Mouse (Mus musculus) limb, embryonic 13.5 days (tissue): ENCODE measurements at regions not wholly inside any gene's neighbourhood (a gene's known extent, or its start where the extent isn't known, plus 50 kb on each side); places are given as distances from the start of the nearest gene placed in this dataset.

Experiments used
- ATAC-seq: fragments of 200-750 bp; cut with Nextera tagmentation; 2 replicates; pipeline ENCODE4 v1.8.0; 2017; ENCODE audit warnings: low read depth, moderate number of reproducible peaks, moderate TSS enrichment; ENCODE audit not compliant: low FRiP score
- H3K27ac ChIP-seq: fragments of 300-500 bp; sonication (generic); 2 replicates; pipeline ENCODE4 v1.5.1; 2015; ENCODE audit warnings: inconsistent platforms, mild to moderate bottlenecking, moderate library complexity
- H3K27me3 ChIP-seq: fragments of 300-500 bp; sonication (generic); 2 replicates; pipeline ENCODE4 v1.6.1; 2015; ENCODE audit warnings: mild to moderate bottlenecking, inconsistent platforms
- H3K36me3 ChIP-seq: fragments of 300-500 bp; sonication (generic); 2 replicates; pipeline ENCODE4 v1.6.1; 2015; ENCODE audit warnings: inconsistent platforms, mild to moderate bottlenecking, moderate library complexity
- H3K4me1 ChIP-seq: fragments of 300-500 bp; sonication (generic); 2 replicates; pipeline ENCODE4 v1.6.1; 2015; ENCODE audit warnings: inconsistent platforms
- H3K4me2 ChIP-seq: fragments of 300-500 bp; sonication (generic); replicated peaks from 2 replicates; pipeline ENCODE4 v1.6.1; 2015; ENCODE audit warnings: inconsistent platforms, mild to moderate bottlenecking, moderate library complexity
- H3K4me3 ChIP-seq: fragments of 300-500 bp; sonication (generic); 2 replicates; pipeline ENCODE4 v1.5.1; 2015; ENCODE audit warnings: moderate library complexity, mild to moderate bottlenecking, inconsistent platforms
- H3K9ac ChIP-seq: fragments of 300-500 bp; sonication (generic); 2 replicates; pipeline ENCODE4 v1.6.1; 2015; ENCODE audit warnings: mild to moderate bottlenecking, inconsistent platforms
- H3K9me3 ChIP-seq: fragments of 300-500 bp; sonication (generic); 2 replicates; pipeline ENCODE4 v1.6.1; 2016; ENCODE audit warnings: inconsistent platforms
- WGBS: fragments of 180-500 bp; shearing (Covaris S2); methylation state at CpG from one replicate; pipeline ENCODE4 v1.1.7; 2015; 5-methylcytosine and 5-hydroxymethylcytosine counted together

DNA sequence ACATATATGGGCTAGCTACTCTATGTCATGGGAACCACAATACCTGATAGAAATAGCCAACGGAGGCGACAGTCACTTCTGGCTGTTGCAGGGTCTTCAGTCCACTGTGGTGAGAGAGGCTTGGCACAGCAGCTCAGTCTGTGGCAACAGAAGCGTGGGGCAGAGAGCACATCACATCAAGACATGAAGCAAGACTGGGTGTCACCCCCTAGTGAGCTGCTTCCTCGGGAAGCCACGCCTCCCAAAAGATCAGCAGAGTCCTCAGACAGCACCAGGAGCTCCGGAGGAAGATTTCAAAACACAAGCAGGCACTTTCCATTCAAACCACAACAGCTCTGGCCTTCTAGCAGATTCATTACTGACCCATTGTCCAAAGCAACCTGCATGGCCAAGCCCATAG lies 131.2 kb upstream of the Csf3r start:
- WGBS, result 79% methylated on average over 6 of the region's 6 CpGs
- peaks cover 7% of the 10 kb centered on the region; the same call in 1 of the 2 replicates for H3K27me3 ChIP-seq

DNA sequence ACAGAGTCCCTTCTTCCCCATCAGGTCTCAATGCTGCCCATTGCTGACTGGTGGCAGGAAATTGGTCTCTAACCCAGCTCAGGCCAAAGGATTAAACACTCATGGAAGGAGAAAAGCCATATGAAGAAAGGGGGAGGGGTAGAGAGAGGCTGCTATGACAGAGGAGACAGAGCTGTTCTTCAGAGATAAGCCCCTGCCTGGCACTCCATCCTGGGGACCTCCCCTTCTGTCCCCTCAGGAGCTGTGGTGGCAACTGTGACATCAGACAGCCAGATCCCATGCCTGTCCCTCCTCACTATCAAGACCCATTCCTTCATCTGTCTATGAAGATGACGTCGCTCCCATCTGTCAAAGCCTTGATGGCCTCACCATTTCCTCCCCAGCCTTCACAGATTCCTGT lies 126.6 kb upstream of the Csf3r start:
- H3K9me3 ChIP-seq, result no peaks in the 10 kb centered on the region
- H3K27ac ChIP-seq, result no peak overlapping the region
- H3K27me3 ChIP-seq, result peaks cover 24% of the 10 kb centered on the region
- H3K4me2 ChIP-seq, result no peak overlapping the region
- H3K9ac ChIP-seq, result no peak overlapping the region
- no peak for ATAC-seq
- no peaks in the 10 kb centered on the region for H3K36me3 ChIP-seq
- WGBS, result 76% methylated on average over 2 of the region's 2 CpGs
- no peak overlapping the region for H3K4me3 ChIP-seq
- peaks cover 15% of the 10 kb centered on the region for H3K4me1 ChIP-seq

More for the DNA sequence above, 131.2 kb upstream of the Csf3r start:
- Histone ChIP-seq H3K9me3 (no peaks in the 10 kb centered on the region), H3K4me1 (peaks cover 3% of the 10 kb centered on the region; the same call in 1 of the 2 replicates), H3K36me3 (no peaks in the 10 kb centered on the region), H3K27ac (no peak overlapping the region), H3K4me3 (no peak overlapping the region), H3K4me2 (no peak overlapping the region), H3K9ac (no peak overlapping the region)
- ATAC-seq, result no peak

DNA sequence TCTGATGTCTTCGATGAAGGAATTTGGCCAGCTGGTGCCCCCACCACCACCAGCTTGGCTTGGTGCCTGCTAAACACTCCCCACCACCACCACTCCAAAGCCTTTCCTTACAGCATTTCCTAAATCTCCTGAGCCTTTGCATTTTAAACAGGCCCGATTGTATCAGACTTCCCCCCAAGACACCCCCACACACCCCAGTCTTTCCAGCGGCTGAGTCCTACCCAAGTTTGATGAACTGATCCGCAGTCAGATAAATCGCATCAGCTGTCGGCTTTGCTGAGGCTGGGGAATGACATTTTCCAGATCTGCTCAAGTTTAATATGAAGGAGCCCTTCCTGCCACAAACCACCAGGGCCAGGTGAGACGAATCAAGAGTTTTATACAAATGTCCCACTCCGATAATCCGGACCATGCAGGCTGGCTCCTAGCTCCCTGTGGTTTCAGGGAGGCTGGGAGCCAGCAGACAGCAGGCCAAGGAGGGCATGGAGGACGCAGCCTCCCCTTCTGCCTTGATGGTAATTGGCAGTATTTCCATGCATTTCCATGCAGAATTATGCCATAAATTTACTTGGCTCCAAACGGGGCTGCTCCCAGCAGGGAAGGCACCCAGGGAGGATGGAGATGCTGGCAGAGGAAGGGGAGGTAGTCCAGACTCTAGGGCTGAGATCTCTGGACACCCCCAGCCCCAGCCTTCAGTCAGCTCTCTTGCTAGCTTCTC lies 125.6 kb upstream of the Csf3r start:
- 34% methylated on average over 11 of the region's 11 CpGs for WGBS
- H3K36me3 ChIP-seq, result no peaks in the 10 kb centered on the region
- peak overlapping the region; percentile 2; the same call in 1 of the 2 replicates for H3K27ac ChIP-seq
- no peaks in the 10 kb centered on the region for H3K9me3 ChIP-seq
- peaks cover 31% of the 10 kb centered on the region for H3K27me3 ChIP-seq
- ATAC-seq, result no peak
- H3K9ac ChIP-seq, result no peak overlapping the region
- peaks cover 15% of the 10 kb centered on the region for H3K4me1 ChIP-seq
- peak overlapping the region; percentile 9; the same call in 1 of the 2 replicates for H3K4me2 ChIP-seq
- H3K4me3 ChIP-seq, result no peak overlapping the region

DNA sequence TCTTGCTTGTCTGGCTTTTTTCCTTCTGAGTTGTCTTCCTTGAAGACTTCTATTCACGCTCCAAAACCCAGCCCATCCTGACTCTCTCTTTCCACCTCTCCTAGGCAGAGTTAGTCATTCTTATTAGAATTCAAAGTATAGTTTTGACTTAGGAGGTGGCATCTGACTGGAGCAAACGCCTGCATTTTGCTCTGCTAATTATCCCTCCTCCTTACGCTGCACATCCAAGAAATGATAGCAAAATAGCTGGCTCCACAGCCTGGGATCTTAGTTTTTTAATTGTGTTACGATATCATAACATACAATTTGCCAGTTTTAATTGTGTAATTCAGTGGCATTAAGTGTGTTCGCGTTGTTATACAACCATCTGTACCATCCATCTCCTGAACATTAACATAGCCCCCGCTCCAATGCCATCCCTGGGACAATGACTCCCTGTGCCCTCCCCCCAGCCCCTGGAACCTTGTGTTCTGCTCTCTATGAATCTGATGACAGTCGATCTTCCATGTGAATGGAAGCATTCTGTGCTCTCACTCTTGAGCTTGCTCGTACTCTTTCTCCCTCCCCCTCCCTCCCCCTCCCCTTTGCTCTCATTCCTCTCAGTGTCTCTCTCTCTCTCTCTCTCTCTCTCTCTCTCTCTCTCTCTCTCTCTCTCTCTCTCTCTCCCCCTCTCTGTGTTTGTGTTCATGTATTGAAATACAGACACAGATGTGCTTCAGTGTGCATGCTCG lies 122.6 kb upstream of the Csf3r start:
- H3K9me3 ChIP-seq, result no peaks in the 10 kb centered on the region
- H3K27ac ChIP-seq, result no peak overlapping the region
- H3K36me3 ChIP-seq, result no peaks in the 10 kb centered on the region
- 74% methylated on average over 10 of the region's 10 CpGs for WGBS
- peaks cover 32% of the 10 kb centered on the region for H3K27me3 ChIP-seq
- H3K4me2 ChIP-seq, result no peak overlapping the region
- H3K4me3 ChIP-seq, result no peak overlapping the region
- ATAC-seq, result no peak
- H3K9ac ChIP-seq, result no peak overlapping the region
- H3K4me1 ChIP-seq, result peaks cover 15% of the 10 kb centered on the region

DNA sequence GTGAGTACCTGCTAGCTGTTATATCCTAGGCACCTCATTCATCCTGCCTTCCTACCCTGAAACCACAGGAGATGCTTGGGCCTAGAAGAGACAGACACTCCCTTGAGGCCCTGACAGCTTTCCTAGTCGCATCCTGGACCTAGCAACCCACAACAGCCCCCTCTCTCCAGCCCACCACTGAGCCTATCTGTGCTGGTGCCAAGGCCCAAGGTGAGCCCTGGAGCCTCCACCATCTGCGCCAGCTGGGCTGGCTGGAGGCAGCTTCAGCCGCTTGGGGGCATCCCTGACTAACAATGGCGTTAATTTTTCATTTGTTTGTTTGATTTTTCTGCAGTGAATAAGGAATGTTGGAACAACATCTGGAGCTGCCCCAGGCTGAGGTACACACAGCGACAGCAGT lies 118.1 kb upstream of the Csf3r start:
- 73% methylated on average over 5 of the region's 5 CpGs for WGBS
- Histone ChIP-seq H3K9me3 (no peaks in the 10 kb centered on the region), H3K36me3 (no peaks in the 10 kb centered on the region), H3K4me3 (no peak overlapping the region), H3K9ac (no peak overlapping the region), H3K4me1 (peaks cover under 1% of the 10 kb centered on the region; the same call in 1 of the 2 replicates), H3K27me3 (peaks cover 43% of the 10 kb centered on the region), H3K4me2 (no peak overlapping the region), H3K27ac (no peak overlapping the region)
- no peak for ATAC-seq

DNA sequence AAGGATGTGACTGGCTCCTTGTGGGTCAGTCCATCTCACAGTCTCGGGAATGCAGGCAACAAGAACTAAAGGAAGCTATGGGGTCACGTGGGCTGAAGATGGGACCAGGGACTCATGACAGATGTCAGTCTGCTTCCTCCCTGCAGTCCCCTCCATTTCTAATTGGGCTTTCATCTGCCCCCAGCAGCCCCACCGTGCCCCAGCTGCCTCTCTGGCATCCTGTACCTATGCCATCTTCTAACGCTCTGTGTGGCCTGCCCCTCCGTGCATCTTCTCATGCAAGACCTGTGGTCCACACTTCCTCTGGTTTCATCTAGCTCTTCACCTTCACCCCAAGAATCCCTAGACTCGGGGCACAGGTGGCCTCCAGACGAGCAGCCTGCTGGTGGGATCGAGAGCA lies 115.4 kb upstream of the Csf3r start:
- no peak overlapping the region for H3K9ac ChIP-seq
- H3K4me3 ChIP-seq, result no peak overlapping the region
- ATAC-seq, result no peak
- peaks cover 11% of the 10 kb centered on the region for H3K4me1 ChIP-seq
- no peaks in the 10 kb centered on the region for H3K9me3 ChIP-seq
- H3K27ac ChIP-seq, result no peak overlapping the region
- no peaks in the 10 kb centered on the region for H3K36me3 ChIP-seq
- H3K4me2 ChIP-seq, result no peak overlapping the region
- H3K27me3 ChIP-seq, result peaks cover 61% of the 10 kb centered on the region
- 82% methylated on average over 8 of the region's 8 CpGs for WGBS

DNA sequence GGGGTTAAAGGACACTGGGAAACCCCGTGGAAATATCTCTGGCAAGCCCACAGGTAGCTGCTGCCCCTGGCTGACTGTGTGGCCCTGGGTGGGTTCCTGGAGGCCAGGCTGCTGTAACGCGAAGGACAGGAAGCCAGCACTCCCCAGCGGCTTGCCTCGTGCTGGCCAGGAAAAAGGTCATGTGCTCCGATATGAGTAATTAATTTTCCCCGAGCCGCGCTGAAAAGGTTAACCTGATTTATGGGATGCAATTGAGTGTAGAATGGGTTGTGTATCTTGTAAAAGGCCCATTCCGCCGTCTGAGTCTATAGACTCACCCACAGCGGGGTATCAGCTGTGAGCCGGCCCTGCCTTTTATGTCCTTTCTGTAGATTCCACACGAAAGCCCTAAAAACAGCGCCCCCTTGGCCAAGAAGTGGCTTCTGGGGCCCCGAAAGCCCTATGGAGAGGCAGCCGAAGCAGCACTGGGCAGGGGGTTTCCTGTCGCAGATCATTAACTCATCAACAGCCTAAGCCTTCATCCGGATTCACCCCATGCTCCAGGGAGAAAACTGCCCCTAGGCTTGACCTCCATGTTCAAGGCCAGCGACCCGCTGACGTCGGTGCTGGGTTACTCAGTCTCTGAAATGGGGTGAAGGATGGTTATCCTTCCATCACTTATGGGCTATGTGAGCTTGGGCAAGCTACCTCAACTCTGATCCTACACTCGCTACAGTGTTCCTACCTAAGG lies 112.6 kb upstream of the Csf3r start:
- Histone ChIP-seq H3K27ac (no peak overlapping the region), H3K4me1 (peaks cover 11% of the 10 kb centered on the region), H3K9ac (no peak overlapping the region), H3K36me3 (no peaks in the 10 kb centered on the region), H3K4me3 (no peak overlapping the region), H3K4me2 (no peak overlapping the region), H3K9me3 (no peaks in the 10 kb centered on the region), H3K27me3 (peaks cover 79% of the 10 kb centered on the region)
- 6% methylated on average over 24 of the region's 24 CpGs for WGBS
- no peak for ATAC-seq

DNA sequence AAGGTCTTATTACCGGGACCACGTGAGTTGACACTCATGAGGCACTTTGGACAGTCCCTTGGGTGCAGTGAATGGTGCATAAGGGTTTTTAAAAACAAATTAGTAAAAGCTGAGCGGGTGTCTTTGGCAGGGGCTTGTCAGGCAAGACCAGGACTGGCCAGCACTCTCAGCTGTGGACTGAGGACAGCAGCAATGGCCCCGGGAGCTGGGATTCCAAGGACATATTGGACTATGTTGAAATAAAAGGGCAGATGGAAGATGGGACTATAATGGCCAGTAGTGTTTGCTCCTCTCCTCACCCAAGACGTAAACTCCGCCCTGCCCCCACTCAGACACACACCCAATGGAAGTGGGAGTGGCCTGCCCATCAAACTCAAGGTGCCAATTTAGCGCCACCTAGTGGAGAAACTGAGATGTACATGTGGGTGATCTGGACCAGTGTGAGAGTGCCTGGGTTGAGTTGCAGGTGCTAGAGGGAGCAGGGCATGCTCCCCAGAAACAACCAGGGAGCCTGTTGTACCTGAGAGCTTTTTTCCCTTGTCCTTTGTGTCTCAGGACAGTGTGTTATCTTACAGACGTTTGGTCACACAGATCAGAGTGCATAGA lies 111.8 kb upstream of the Csf3r start:
- 0 out of 2 replicates have a peak, but pooled peaks have one; percentile 19 for ATAC-seq

DNA sequence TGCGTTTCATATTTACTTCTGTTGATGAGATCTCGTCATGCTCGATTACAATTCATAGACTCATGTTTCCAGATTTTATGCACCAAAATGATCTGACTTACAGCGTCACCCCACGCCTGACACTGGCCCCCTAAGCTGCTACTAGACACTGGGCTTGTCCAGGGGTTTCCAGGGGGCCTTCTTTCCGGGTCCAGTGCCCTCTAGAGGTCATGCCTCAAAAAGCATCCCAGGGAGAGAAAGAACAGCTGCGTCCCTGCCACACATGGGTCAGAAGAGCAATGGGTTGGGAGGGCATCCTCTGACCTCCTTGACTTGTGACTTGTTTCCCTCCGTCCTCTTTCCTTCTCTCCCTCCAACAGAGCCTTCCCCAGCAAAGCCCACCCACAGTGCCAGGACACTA lies 109.2 kb upstream of the Csf3r start:
- WGBS, result 37% methylated on average over 8 of the region's 8 CpGs
- H3K27ac ChIP-seq, result no peak overlapping the region
- H3K4me3 ChIP-seq, result no peak overlapping the region
- ATAC-seq, result no peak
- H3K4me1 ChIP-seq, result peaks cover 15% of the 10 kb centered on the region
- no peak overlapping the region for H3K9ac ChIP-seq
- H3K4me2 ChIP-seq, result no peak overlapping the region
- peaks cover 92% of the 10 kb centered on the region for H3K27me3 ChIP-seq
- H3K9me3 ChIP-seq, result no peaks in the 10 kb centered on the region
- no peaks in the 10 kb centered on the region for H3K36me3 ChIP-seq

More for the DNA sequence above, 111.8 kb upstream of the Csf3r start:
- Histone ChIP-seq H3K4me2 (no peak overlapping the region), H3K4me3 (no peak overlapping the region), H3K27ac (no peak overlapping the region), H3K9me3 (no peaks in the 10 kb centered on the region), H3K36me3 (no peaks in the 10 kb centered on the region), H3K9ac (no peak overlapping the region), H3K4me1 (peaks cover 15% of the 10 kb centered on the region), H3K27me3 (peaks cover 88% of the 10 kb centered on the region)
- WGBS, result 20% methylated on average over 8 of the region's 8 CpGs

DNA sequence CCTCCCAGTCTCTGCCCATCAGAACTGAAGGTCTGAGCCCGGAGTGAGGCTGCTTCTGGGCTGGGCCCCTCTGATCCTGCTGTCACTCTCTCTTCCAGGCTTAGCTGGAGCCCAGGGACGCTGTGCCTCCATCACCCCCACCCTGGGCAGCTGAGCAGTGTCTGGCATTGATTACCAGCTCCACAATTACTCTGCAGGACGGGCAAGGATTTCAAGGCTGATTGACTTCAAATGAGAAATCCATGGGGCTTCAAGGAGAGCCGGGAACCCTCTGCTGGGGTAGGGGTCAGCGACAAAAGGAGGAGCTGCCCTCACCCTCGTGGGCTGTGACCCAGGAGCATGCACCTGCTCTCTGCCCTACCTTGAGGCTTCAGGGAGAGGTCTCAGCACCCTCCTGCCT lies 107.1 kb upstream of the Csf3r start:
- H3K4me3 ChIP-seq, result no peak overlapping the region
- no peaks in the 10 kb centered on the region for H3K36me3 ChIP-seq
- peaks cover 11% of the 10 kb centered on the region; the same call in 1 of the 2 replicates for H3K4me1 ChIP-seq
- H3K27me3 ChIP-seq, result peaks cover 93% of the 10 kb centered on the region
- no peak overlapping the region for H3K4me2 ChIP-seq
- no peaks in the 10 kb centered on the region for H3K9me3 ChIP-seq
- no peak overlapping the region for H3K9ac ChIP-seq
- ATAC-seq, result no peak
- 17% methylated on average over 6 of the region's 6 CpGs for WGBS
- H3K27ac ChIP-seq, result no peak overlapping the region

DNA sequence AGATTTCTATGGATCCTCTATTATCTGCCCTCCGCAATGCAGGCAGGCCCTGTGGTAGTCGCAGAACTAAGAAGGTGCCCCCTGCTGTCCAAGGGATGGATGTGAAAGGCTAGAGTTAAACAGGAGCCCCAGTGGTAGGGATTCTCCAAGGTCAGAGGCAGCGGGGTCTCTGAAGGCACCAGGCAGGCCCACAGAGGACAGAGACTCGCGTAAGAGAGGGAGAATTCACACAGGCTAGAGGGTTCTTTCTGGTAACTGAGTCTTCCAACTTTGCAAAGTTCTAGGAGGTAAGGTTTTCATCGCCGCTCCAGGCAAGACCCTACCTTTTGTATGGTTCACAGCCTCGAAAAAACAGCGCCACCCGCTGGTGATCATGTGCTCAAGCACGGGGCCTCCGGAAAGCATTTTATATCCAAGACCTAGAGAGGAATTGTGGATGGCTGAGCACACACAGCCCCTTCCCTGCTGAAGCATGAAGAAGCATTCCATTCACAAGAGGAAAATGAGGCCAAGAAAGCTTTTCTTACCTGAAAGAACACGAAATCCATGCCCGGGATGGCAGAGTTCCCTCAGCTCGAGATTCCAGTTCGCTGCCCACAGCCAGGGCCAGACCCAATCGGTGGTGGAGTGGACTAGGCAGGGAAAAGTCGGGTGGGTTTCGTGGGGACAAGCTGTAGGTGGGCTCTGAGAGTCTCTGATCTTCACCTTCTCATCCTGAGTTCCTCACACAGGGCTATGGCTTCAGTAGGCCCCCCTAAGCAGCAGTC lies 102.6 kb upstream of the Csf3r start:
- Histone ChIP-seq H3K4me3 (no peak overlapping the region), H3K9ac (no peak overlapping the region)

More for the DNA sequence above, 102.6 kb upstream of the Csf3r start:
- no peaks in the 10 kb centered on the region for H3K36me3 ChIP-seq
- 15% methylated on average over 19 of the region's 19 CpGs for WGBS
- no peaks in the 10 kb centered on the region for H3K9me3 ChIP-seq
- peaks cover 69% of the 10 kb centered on the region for H3K27me3 ChIP-seq
- 0 out of 2 replicates have a peak overlapping the region, but pooled peaks have one; percentile 14 for H3K4me2 ChIP-seq
- H3K27ac ChIP-seq, result no peak overlapping the region
- H3K4me1 ChIP-seq, result peaks cover 9% of the 10 kb centered on the region; the same call in 1 of the 2 replicates
- no peak for ATAC-seq
